Mouse (Mus musculus) 416B (cell line): ENCODE results near the gene Rpl4.
"Not testable (repeated sequence)": the region's sequence is repeated elsewhere in the genome, so short reads cannot be mapped to it uniquely, and the experiment has no call there.

Source experiments
- DNase-seq: peaks from one replicate; pipeline ENCODE4 v3.0.0; 2011; ENCODE audit warnings: low read depth

The Rpl4 gene

GRCm38 (mm10) chr9:64198068-64198762 is 25.0 kb downstream of the Rpl4 start:
- DNase-seq = no peak

- DNase-seq = not testable (repeated sequence)
These were observed 25.7 kb downstream of the Rpl4 start for GRCm38 (mm10) chr9:64198763-64199418.

GRCm38 (mm10) chr9:64199897-64200296 is 26.7 kb downstream of the Rpl4 start:
- DNase-seq = no peak

- DNase-seq = peak; percentile 91
These were observed 29.2 kb downstream of the Rpl4 start for GRCm38 (mm10) chr9:64202331-64202730.

- no peak for DNase-seq
These were observed 29.7 kb downstream of the Rpl4 start for GRCm38 (mm10) chr9:64202866-64203265.

GRCm38 (mm10) chr9:64207509-64208084 is 34.4 kb downstream of the Rpl4 start:
- DNase-seq = no peak

- no peak for DNase-seq
These were observed 41.3 kb downstream of the Rpl4 start for GRCm38 (mm10) chr9:64214452-64214851.

GRCm38 (mm10) chr9:64216090-64216489 is 42.9 kb downstream of the Rpl4 start:
- no peak for DNase-seq

- no peak for DNase-seq
These were observed 43.5 kb downstream of the Rpl4 start for GRCm38 (mm10) chr9:64216641-64217040.

GRCm38 (mm10) chr9:64217887-64218286 is 44.7 kb downstream of the Rpl4 start:
- no peak for DNase-seq

GRCm38 (mm10) chr9:64219305-64219704 is 46.1 kb downstream of the Rpl4 start:
- no peak for DNase-seq

GRCm38 (mm10) chr9:64219772-64220420 is 46.7 kb downstream of the Rpl4 start:
- DNase-seq = no peak

GRCm38 (mm10) chr9:64220603-64221002 is 47.4 kb downstream of the Rpl4 start:
- no peak for DNase-seq

GRCm38 (mm10) chr9:64221480-64221879 is 48.3 kb downstream of the Rpl4 start:
- DNase-seq = no peak

GRCm38 (mm10) chr9:64222098-64222497 is 48.9 kb downstream of the Rpl4 start:
- DNase-seq = no peak

- DNase-seq = no peak
These were observed 52.6 kb downstream of the Rpl4 start for GRCm38 (mm10) chr9:64225805-64226204.

- peak; percentile 43 for DNase-seq
These were observed 54.6 kb downstream of the Rpl4 start for GRCm38 (mm10) chr9:64227736-64228135.
